Mouse (Mus musculus): ENCODE data around the gene Epb41l1.

Epb41l1 gene

DNA sequence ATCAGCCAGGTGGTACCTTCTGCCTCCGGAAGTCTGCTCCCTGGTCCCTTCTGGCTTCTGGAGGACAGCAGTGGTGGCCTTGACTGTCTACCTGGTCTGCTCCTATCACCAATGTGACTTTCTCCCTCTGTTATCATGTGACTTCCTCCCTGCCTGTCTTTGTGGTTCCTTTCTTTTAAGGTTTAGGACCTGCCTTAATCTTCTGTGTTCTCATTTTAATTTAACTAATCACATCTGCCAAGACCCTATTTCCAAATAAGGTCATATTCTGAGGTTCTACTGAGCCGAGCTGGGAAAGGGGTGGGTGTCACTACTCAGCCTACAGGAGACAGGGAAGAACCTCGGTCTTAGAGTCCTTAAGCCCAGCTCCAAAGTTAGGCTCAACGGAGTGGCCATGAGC, 5.4 kb downstream of the Epb41l1 start:
- no peak for DNase-seq

DNA sequence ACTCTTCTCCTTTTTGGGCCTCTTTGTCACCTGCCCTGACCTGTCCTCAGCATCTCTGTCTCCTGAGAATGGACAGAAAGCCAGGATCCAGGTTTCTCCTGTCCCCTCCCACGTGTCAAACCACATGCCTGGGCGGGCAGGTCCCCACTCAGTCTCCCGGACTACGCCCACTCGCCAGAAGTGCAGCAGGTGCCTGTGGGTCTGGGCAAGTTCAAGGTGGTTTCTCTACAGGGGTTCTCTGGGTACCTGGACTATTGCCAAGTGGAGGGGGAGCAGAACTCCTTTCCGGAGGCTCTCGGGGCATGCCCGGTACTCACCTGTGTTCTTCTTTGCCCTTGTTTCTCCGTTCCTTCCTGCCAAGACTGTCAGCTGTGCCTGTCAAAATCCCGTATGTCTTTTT, 9.1 kb downstream of the Epb41l1 start:
- DNase-seq, result no peak

- no peak for DNase-seq
Observed at GRCm38 (mm10) chr2:156430326-156430725, 9.6 kb downstream of the Epb41l1 start.

- no peak for DNase-seq
Observed at GRCm38 (mm10) chr2:156431409-156431808, 10.7 kb downstream of the Epb41l1 start.

- DNase-seq, result no peak
Observed at GRCm38 (mm10) chr2:156432086-156432485, 11.4 kb downstream of the Epb41l1 start.

GRCm38 (mm10) chr2:156432874-156433868, 12.5 kb downstream of the Epb41l1 start:
- no peak for DNase-seq

- no peak for DNase-seq
Observed at GRCm38 (mm10) chr2:156437637-156438036, 16.9 kb downstream of the Epb41l1 start.

DNA sequence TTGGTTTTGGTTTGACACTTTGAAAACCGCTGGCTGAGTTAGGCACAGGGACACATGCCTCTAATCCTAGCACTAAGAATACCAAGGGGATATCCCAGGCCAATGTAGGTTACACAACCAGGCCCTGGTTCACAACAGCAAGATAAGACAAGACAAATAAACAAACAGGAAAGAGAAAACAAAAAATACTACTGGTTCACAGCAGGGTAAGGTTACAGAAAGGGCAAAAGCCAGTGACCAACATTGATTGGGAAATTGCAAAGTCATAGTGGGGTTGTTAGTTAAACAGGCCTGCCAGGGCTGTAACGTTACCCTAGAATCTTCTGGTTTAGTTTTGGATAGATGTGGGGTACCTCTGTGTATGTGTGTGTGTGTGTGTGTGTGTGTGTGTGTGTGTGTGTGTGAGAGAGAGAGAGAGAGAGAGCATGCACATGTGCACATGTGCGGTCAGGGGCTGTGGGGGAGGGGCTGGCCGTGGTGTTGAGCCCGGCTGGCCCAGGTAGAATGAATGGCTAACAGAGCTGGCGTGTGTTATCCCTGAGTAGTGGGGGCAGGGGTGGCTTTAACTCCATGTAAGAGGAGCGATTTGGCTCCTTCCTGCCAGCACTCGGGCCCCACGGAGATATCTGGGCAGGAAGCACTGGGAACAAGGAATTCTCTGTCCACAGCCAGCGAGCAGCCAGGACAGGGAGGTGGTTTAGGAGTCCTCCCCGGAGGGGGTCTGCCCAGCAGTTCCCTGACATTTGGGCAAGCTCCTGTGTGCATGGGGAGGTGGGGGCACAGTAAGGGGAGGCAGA, 19.2 kb downstream of the Epb41l1 start:
- no peak for DNase-seq

GRCm38 (mm10) chr2:156441909-156442308, 21.2 kb downstream of the Epb41l1 start:
- DNase-seq, result no peak

DNA sequence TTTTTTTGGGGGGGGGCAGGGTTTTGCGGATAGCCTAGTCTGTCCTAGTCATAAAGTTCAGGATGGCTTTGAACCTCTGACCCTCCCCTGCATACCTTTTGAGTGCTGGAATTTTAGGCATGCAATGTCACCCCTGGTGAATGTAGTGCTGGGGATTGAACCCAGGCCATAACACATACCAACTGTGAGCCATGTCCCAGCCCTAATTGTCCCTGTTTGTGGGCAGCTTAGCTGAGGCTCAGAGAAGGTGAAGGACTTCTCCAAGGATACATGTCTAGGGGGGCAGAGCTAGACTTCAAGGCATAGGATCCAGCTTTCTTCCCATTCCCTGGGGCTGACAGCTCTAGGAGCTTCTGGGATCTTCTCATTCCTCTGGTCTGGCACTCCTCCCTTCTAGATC, 22.6 kb downstream of the Epb41l1 start:
- no peak for DNase-seq

- no peak for DNase-seq
Observed at GRCm38 (mm10) chr2:156446489-156447035, 25.9 kb downstream of the Epb41l1 start.

DNA sequence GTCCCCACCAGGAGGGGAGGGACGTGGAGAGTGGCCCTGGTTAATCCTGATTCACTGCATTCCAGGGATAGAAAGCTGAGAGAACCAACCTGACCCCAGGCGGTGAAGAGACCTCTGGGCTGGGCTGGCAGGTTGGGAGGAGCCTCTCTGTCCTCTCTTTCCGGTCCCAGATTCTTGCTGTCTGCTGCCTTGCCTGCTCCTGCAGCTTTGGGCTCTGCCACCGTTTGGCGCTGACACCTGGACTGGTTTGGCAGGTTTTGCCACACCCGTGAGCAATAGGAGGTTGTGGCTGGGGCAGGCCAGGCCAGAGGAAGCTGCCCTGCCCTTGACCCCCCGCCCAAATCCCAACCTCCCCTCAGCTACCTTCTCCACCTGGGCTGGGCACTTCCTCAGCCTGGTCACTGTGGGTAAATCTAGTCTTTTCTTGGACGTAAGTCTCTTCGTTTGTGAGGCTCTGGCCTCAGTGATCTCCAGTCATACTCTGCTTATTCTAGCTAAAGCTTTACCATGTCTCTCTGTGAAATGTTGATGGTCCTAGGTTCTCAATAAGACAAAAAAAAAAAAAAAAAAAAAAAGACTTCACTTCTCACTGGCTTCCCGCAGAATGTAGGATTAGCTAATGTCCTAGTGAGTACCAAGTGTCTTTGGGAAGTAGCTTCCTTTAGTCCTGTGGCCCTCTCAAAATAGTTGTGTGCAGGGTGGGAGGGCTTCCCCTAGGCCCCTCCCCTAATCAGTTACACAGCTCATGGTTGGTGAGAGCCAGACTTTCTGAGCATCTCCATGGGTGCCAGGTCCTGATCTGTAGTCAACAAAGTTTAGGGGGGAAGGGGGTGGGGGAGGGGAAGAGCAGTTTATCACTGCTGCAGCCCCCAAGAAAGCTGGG, 26.9 kb downstream of the Epb41l1 start:
- no peak for DNase-seq

GRCm38 (mm10) chr2:156451225-156452148, 30.8 kb downstream of the Epb41l1 start:
- DNase-seq, result no peak

DNA sequence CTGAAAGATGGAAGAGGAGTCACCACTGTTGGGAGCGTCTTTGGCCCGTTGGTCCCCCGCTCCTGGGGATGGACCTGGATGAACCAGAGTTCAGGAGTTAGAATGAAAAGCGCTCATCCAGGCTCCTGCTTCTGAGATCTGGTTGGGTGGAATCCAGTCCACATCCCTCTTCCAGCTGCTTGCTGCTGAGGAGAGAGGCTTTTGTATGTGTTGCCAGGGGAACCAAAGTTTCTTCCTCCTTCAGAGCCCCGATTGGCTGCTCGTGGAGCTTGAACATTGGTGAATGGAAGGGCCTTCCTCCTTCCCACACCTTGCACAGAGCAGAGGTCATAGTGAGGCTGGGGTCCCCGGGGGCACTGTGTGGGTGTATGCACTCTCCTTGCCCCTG, 31.4 kb downstream of the Epb41l1 start:
- DNase-seq, result no peak

GRCm38 (mm10) chr2:156453822-156454221, 33.1 kb downstream of the Epb41l1 start:
- no peak for DNase-seq

DNA sequence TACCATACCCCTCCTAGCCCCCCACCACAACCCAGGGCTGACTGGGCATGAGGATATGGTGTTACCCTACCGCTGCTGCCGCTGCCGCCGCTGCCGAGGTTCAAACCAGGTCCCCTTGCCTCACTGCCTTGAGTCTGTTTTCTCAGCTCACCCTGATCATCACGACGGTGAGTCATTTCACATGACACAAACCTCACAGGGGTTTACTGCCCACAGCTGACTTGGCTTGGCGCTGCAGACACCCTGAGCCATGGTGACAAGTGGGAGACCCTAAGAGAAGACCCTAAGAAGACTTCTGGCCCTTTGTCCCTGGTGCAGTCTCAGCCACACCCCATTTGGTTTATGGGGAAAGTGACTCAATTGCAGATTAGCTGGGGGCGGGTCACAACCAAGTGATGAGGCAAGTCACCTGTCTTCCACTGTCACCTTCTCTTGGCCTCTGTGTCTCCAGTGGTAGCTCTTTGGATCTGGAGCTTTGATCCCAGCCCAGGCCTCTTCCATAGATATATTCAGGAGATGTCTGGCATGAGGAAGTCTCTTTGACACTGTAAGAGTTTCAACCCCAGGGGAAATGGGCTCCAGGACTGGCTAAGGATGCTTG, 34.9 kb downstream of the Epb41l1 start:
- no peak for DNase-seq

DNA sequence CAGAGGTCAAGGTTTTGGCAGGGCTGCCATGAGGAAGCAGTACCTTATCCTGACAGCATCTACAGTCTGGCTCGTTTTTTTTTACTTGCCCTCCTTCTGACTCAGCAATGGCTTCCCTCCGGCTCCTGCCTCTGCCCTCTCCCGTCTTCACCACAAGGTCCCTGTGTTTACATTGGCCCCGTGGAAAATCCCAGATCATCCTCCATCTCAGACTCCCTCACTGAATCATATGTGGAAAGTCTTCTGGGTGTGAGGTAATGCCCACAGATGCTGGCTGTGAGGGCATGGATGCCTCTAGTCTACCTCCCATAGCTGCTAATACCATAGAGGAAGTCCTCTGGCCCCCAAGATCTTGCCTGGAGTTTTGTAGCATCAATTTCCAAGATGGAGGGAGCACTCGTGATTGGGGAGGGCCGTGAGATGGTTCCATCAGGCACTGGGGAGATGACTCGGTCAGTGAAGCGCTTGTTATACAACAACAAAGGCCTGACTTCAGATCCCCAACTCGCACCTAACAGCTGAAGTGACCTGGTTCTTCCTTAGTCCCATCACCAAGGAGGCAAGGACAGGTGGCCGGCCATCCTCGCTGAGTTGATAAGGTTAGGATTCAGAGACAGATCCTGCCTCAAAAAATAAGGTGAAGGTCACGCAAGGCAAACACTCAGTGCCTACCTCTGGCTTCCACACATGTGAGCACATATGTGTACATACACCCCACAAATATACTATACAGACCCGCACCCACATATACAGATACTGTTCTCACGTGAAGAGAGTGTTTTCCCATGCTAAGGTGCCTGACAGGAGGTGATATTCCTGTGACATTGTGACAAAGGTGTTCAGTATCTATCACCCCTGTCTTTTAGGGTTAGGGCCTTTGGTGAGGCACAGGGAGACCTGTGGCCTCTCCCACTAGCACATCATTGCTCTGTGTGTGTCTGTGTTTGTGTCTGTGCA, 36.0 kb downstream of the Epb41l1 start:
- DNase-seq, result no peak

- DNase-seq, result peak in 1 of 2 experiments; percentile 16
Observed at GRCm38 (mm10) chr2:156457343-156457717, 36.6 kb downstream of the Epb41l1 start.

GRCm38 (mm10) chr2:156460470-156460869, 39.8 kb downstream of the Epb41l1 start:
- peak; percentile 77 to 83 for DNase-seq
